ENCODE assay signal across 21 mouse cellular contexts in genomic region chr7:95814865-95815264, GRCm38 (mm10).
DNase-seq lines count a peak whose midpoint lies in the region; ATAC-seq and TF ChIP-seq lines count a peak whose summit lies in the region.
"Had no signal": no experiment of that assay in that cellular context is flagged by ENCODE, and none has a peak within 500 bp of the region (broad histone marks: within the 10 kb centered on the region; RNA-seq: fewer than 3 reads in every experiment).

No protein-coding gene starts in this region.

- WGBS in lung, embryonic 14.5 days: 40% methylated on average over 2 of the region's 2 CpGs
- WGBS in embryonic facial prominence, embryonic 14.5 days: 28% methylated on average over 2 of the region's 2 CpGs

- TF ChIP-seq POLR2A in ES-Bruce4 (IDR thresholded peaks at IDR 0.05; ENCODE audit: insufficient read depth, low read length): no peak

- no peaks in the 10 kb centered on the region for H3K36me3 ChIP-seq in lung, embryonic 14.5 days (ENCODE audit: insufficient read depth)
- H3K36me3 ChIP-seq in ES-Bruce4 (ENCODE audit: control insufficient read depth, insufficient read depth, low read length, poor library complexity, severe bottlenecking): no peaks in the 10 kb centered on the region
- no peaks in the 10 kb centered on the region for H3K36me3 ChIP-seq in embryonic facial prominence, embryonic 14.5 days (ENCODE audit: control insufficient read depth, insufficient read depth, low read length)
- H3K36me3 ChIP-seq: G1E; heart, embryonic 12.5 days; limb, embryonic 12.5 days; liver, embryonic 13.5 days; neural tube, embryonic 13.5 days had no signal

- no peaks in the 10 kb centered on the region for H3K27me3 ChIP-seq in lung, embryonic 14.5 days (ENCODE audit: insufficient read depth, low read length)
- H3K27me3 ChIP-seq in ES-Bruce4 (ENCODE audit: control insufficient read depth, insufficient read depth, low read length, poor library complexity, severe bottlenecking): no peaks in the 10 kb centered on the region
- no peaks in the 10 kb centered on the region for H3K27me3 ChIP-seq in embryonic facial prominence, embryonic 14.5 days (replicated peaks; ENCODE audit: control insufficient read depth, insufficient read depth, low read length)
- H3K27me3 ChIP-seq: heart, embryonic 12.5 days; limb, embryonic 12.5 days; liver, embryonic 13.5 days; neural tube, embryonic 13.5 days had no signal

- H3K27ac ChIP-seq in lung, embryonic 14.5 days (ENCODE audit: low read depth): peak overlapping the region; percentile 39; the same call in 1 of the 2 replicates
- H3K27ac ChIP-seq in ES-Bruce4 (ENCODE audit: insufficient read depth, low read length): no peak overlapping the region
- no peak overlapping the region for H3K27ac ChIP-seq in embryonic facial prominence, embryonic 14.5 days (replicated peaks; ENCODE audit: low read depth, low read length)
- H3K27ac ChIP-seq: gastrocnemius, adult 2 months; limb, embryonic 12.5 days; liver, embryonic 13.5 days; macrophage; neural tube, embryonic 13.5 days; stomach, postnatal 0 days had no signal

- peaks cover 3% of the 10 kb centered on the region; the same call in 1 of the 2 replicates for H3K4me1 ChIP-seq in lung, embryonic 14.5 days (ENCODE audit: insufficient read depth)
- no peaks in the 10 kb centered on the region for H3K4me1 ChIP-seq in ES-Bruce4 (ENCODE audit: control insufficient read depth, insufficient read depth, low read length)
- H3K4me1 ChIP-seq in embryonic facial prominence, embryonic 14.5 days (ENCODE audit: control insufficient read depth, insufficient read depth, low read length): no peaks in the 10 kb centered on the region
- H3K4me1 ChIP-seq: heart, embryonic 12.5 days; liver, embryonic 13.5 days; neural tube, embryonic 13.5 days had no signal

- no peak for TF ChIP-seq CTCF in lung, embryonic 14.5 days (IDR thresholded peaks at IDR 0.05; ENCODE audit: low read depth)
- TF ChIP-seq CTCF in ES-Bruce4 (IDR thresholded peaks at IDR 0.05; ENCODE audit: low read depth, low read length): no peak

- no peaks in the 10 kb centered on the region for H3K9me3 ChIP-seq in lung, embryonic 14.5 days (ENCODE audit: low read depth, low read length)
- no peaks in the 10 kb centered on the region for H3K9me3 ChIP-seq in ES-Bruce4 (replicated peaks; ENCODE audit: control insufficient read depth, insufficient read depth, low read length, poor library complexity, severe bottlenecking)
- H3K9me3 ChIP-seq in embryonic facial prominence, embryonic 14.5 days (ENCODE audit: control insufficient read depth, low read length): no peaks in the 10 kb centered on the region
- H3K9me3 ChIP-seq: heart, embryonic 12.5 days; limb, embryonic 12.5 days; liver, embryonic 13.5 days; neural tube, embryonic 13.5 days had no signal

- H3K4me3 ChIP-seq in lung, embryonic 14.5 days (ENCODE audit: low read depth, low read length): no peak overlapping the region
- no peak overlapping the region for H3K4me3 ChIP-seq in ES-Bruce4 (ENCODE audit: low read depth, low read length)
- H3K4me3 ChIP-seq in embryonic facial prominence, embryonic 14.5 days (ENCODE audit: low read depth, low read length): no peak overlapping the region
- H3K4me3 ChIP-seq: gastrocnemius, adult 2 months; heart, embryonic 12.5 days; limb, embryonic 12.5 days; liver, embryonic 13.5 days; neural tube, embryonic 13.5 days had no signal

- no peak overlapping the region for H3K4me2 ChIP-seq in lung, embryonic 14.5 days
- no peak overlapping the region for H3K4me2 ChIP-seq in embryonic facial prominence, embryonic 14.5 days (ENCODE audit: low read depth, low read length)
- H3K4me2 ChIP-seq: heart, embryonic 12.5 days; limb, embryonic 12.5 days; liver, embryonic 13.5 days; neural tube, embryonic 13.5 days had no signal

- peak; percentile 81; the same call in 1 of the 2 replicates for ATAC-seq in lung, embryonic 14.5 days (ENCODE audit: insufficient read depth)
- 0 out of 2 replicates have a peak, but pooled peaks have one; percentile 37 for ATAC-seq in embryonic facial prominence, embryonic 14.5 days (ENCODE audit: low read depth)
- ATAC-seq in frontal cortex, adult (ENCODE audit: low TSS enrichment): no peak
- ATAC-seq: forebrain, embryonic 14.5 days had no signal

- 0 out of 2 replicates have a peak, but pooled peaks have one; percentile 10 for TF ChIP-seq EP300 in ES-Bruce4 (IDR thresholded peaks at IDR 0.05; ENCODE audit: insufficient read depth, low read depth, low read length)

- intact Hi-C loops in left cerebral cortex, postnatal 25 days (cut with DNase I): no loop called here

- H3K9ac ChIP-seq in lung, embryonic 14.5 days: no peak overlapping the region
- no peak overlapping the region for H3K9ac ChIP-seq in ES-Bruce4 (ENCODE audit: low read depth, poor library complexity, severe bottlenecking)
- no peak overlapping the region for H3K9ac ChIP-seq in embryonic facial prominence, embryonic 14.5 days (ENCODE audit: low read depth, low read length)
- H3K9ac ChIP-seq: heart, embryonic 12.5 days; limb, embryonic 12.5 days; liver, embryonic 13.5 days; neural tube, embryonic 13.5 days had no signal

- DNase-seq in lung, embryonic 14.5 days: peak; percentile 56
- DNase-seq in lung, postnatal 14 days: no peak
- DNase-seq in ZHBTc4 (ENCODE audit: low read depth, low spot score): peak; percentile 4
- peak; percentile 43 for DNase-seq in embryonic facial prominence, embryonic 14.5 days (ENCODE audit: low spot score)
- no peak for DNase-seq in left cerebral cortex, postnatal 25 days (ENCODE audit: low spot score in 2 of 2)
- DNase-seq: adrenal gland, adult 2 months; cerebellum, postnatal 25 days; gastrocnemius, adult 2 months; kidney, adult 2 months; kidney, postnatal 4 days; liver, embryonic 13.5 days; thymus, postnatal 14 days had no signal

Comparison
In these comparisons a context has a peak if more than half of its experiments do, and no peak if none do; other contexts are left out.
1. DNase-seq: peak in lung, embryonic 14.5 days (single experiment), ZHBTc4 (single experiment) and embryonic facial prominence, embryonic 14.5 days (single experiment); none in lung, postnatal 14 days (single experiment) and left cerebral cortex, postnatal 25 days (0 of 2).